Mouse (Mus musculus) bone marrow, adult 2 months (tissue): ENCODE measurements around the gene Wdr20.
A peak's percentile ranks its signal among the peaks of the same experiment; 100 is the strongest.

Experiments
- CTCF ChIP-seq: fragments of 200-500 bp; IDR thresholded peaks from 2 replicates; pipeline ENCODE4 v1.5.1; 2011; ENCODE audit warnings: low read length, control low read depth; ENCODE audit not compliant: control insufficient read depth, insufficient read depth
- POLR2A ChIP-seq: fragments of 200-500 bp; IDR thresholded peaks from 2 replicates; pipeline ENCODE4 v1.6.1; 2011; ENCODE audit warnings: low read depth, mild to moderate bottlenecking, control low read depth, low read length, borderline replicate concordance; ENCODE audit not compliant: control insufficient read depth

- TF ChIP-seq POLR2A (no peak), CTCF (peak; percentile 89)
Measured at GRCm38 (mm10) chr12:110843194-110844048, 105.7 kb downstream of the Wdr20 start.
